Mouse (Mus musculus): ENCODE measurements at regions not wholly inside any gene's neighbourhood (a gene's known extent, or its start where the extent isn't known, plus 50 kb on each side); places are given as distances from the start of the nearest gene placed in this dataset.

GRCm38 (mm10) chr10:68666094-68666493 is 57.4 kb upstream of the Tmem26 start:
- H3K4me3 ChIP-seq (ENCODE audit: low read length): no peak overlapping the region
- no peak overlapping the region for H3K27ac ChIP-seq (ENCODE audit: low read length)
- H3K9me3 ChIP-seq (ENCODE audit: control insufficient read depth, low read length): no peaks in the 10 kb centered on the region
- H3K36me3 ChIP-seq (ENCODE audit: control insufficient read depth, insufficient read depth, low read length): no peaks in the 10 kb centered on the region
- no peaks in the 10 kb centered on the region for H3K27me3 ChIP-seq (ENCODE audit: control insufficient read depth, insufficient read depth, low read depth, low read length)
- no peak overlapping the region for H3K9ac ChIP-seq (ENCODE audit: low read length)
- no peak for ATAC-seq (ENCODE audit: low read depth)
- 66% methylated on average over 3 of the region's 3 CpGs for WGBS
- H3K4me1 ChIP-seq (replicated peaks; ENCODE audit: control insufficient read depth, insufficient read depth, low read length): no peaks in the 10 kb centered on the region
- H3K4me2 ChIP-seq (ENCODE audit: low read depth, low read length): no peak overlapping the region

GRCm38 (mm10) chr10:68669330-68669729 is 54.1 kb upstream of the Tmem26 start:
- 92% methylated on average over 6 of the region's 6 CpGs for WGBS
- Histone ChIP-seq H3K4me2 (ENCODE audit: low read depth, low read length) (no peak overlapping the region), H3K9me3 (ENCODE audit: control insufficient read depth, low read length) (no peaks in the 10 kb centered on the region), H3K9ac (ENCODE audit: low read length) (no peak overlapping the region), H3K27me3 (ENCODE audit: control insufficient read depth, insufficient read depth, low read depth, low read length) (no peaks in the 10 kb centered on the region), H3K36me3 (ENCODE audit: control insufficient read depth, insufficient read depth, low read length) (no peaks in the 10 kb centered on the region), H3K4me1 (replicated peaks; ENCODE audit: control insufficient read depth, insufficient read depth, low read length) (no peaks in the 10 kb centered on the region; the same call in 1 of the 2 replicates), H3K27ac (ENCODE audit: low read length) (no peak overlapping the region), H3K4me3 (ENCODE audit: low read length) (no peak overlapping the region)
- no peak for ATAC-seq (ENCODE audit: low read depth)

- no peak overlapping the region for H3K27ac ChIP-seq (ENCODE audit: low read length)
- 86% methylated on average over 3 of the region's 3 CpGs for WGBS
- H3K4me3 ChIP-seq (ENCODE audit: low read length): no peak overlapping the region
These were observed 53.5 kb upstream of the Tmem26 start for GRCm38 (mm10) chr10:68669992-68670391.

DNA sequence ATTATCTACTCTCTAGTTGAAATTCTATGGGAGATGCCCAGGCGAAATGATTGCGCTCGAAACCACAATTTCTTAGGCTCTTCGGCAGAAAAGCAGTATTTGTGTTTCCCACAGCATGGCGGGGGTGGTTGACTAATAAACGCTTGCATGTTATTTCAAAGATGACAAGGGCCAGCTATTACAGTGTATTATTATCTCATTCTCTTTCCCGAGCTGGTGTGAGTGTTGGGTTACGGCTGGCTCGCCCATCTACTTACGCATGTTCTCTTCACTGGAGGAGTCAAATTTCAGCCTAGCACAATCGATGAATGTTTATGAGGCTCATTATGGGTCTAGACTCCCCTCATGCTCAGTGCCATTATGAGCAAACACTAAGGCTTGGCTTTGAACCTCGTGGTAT is 51.2 kb upstream of the Tmem26 start:
- Histone ChIP-seq H3K4me2 (ENCODE audit: low read depth, low read length) (no peak overlapping the region), H3K27me3 (ENCODE audit: control insufficient read depth, insufficient read depth, low read depth, low read length) (no peaks in the 10 kb centered on the region), H3K27ac (ENCODE audit: low read length) (no peak overlapping the region), H3K36me3 (ENCODE audit: control insufficient read depth, insufficient read depth, low read length) (no peaks in the 10 kb centered on the region), H3K4me1 (replicated peaks; ENCODE audit: control insufficient read depth, insufficient read depth, low read length) (no peaks in the 10 kb centered on the region; the same call in 1 of the 2 replicates), H3K9ac (ENCODE audit: low read length) (no peak overlapping the region), H3K4me3 (ENCODE audit: low read length) (no peak overlapping the region), H3K9me3 (ENCODE audit: control insufficient read depth, low read length) (no peaks in the 10 kb centered on the region)
- 39% methylated on average over 12 of the region's 12 CpGs for WGBS
- peak; percentile 49; the same call in 1 of the 2 replicates for ATAC-seq (ENCODE audit: low read depth)

More at GRCm38 (mm10) chr10:68669992-68670391, 53.5 kb upstream of the Tmem26 start:
- Histone ChIP-seq H3K36me3 (ENCODE audit: control insufficient read depth, insufficient read depth, low read length) (no peaks in the 10 kb centered on the region), H3K4me1 (replicated peaks; ENCODE audit: control insufficient read depth, insufficient read depth, low read length) (no peaks in the 10 kb centered on the region; the same call in 1 of the 2 replicates), H3K9me3 (ENCODE audit: control insufficient read depth, low read length) (no peaks in the 10 kb centered on the region), H3K9ac (ENCODE audit: low read length) (no peak overlapping the region), H3K27me3 (ENCODE audit: control insufficient read depth, insufficient read depth, low read depth, low read length) (no peaks in the 10 kb centered on the region), H3K4me2 (ENCODE audit: low read depth, low read length) (no peak overlapping the region)
- ATAC-seq (ENCODE audit: low read depth): no peak

GRCm38 (mm10) chr10:68673102-68673872 is 50.2 kb upstream of the Tmem26 start:
- H3K27me3 ChIP-seq (ENCODE audit: control insufficient read depth, insufficient read depth, low read depth, low read length): no peaks in the 10 kb centered on the region
- no peak overlapping the region for H3K4me3 ChIP-seq (ENCODE audit: low read length)
- no peaks in the 10 kb centered on the region for H3K36me3 ChIP-seq (ENCODE audit: control insufficient read depth, insufficient read depth, low read length)
- no peaks in the 10 kb centered on the region; the same call in 1 of the 2 replicates for H3K4me1 ChIP-seq (replicated peaks; ENCODE audit: control insufficient read depth, insufficient read depth, low read length)
- H3K9me3 ChIP-seq (ENCODE audit: control insufficient read depth, low read length): no peaks in the 10 kb centered on the region
- no peak overlapping the region for H3K27ac ChIP-seq (ENCODE audit: low read length)
- WGBS: 67% methylated on average over 9 of the region's 9 CpGs
- H3K4me2 ChIP-seq (ENCODE audit: low read depth, low read length): no peak overlapping the region
- no peak for ATAC-seq (ENCODE audit: low read depth)
- no peak overlapping the region for H3K9ac ChIP-seq (ENCODE audit: low read length)

All from lung, embryonic 16.5 days (tissue).